Mouse (Mus musculus) heart, postnatal 0 days (tissue): Measurements from ENCODE around the gene Gm7792.
"Not testable (repeated sequence)": the region's sequence is repeated elsewhere in the genome, so short reads cannot be mapped to it uniquely, and the experiment has no call there.

ENCODE experiments used
- CTCF ChIP-seq: IDR thresholded peaks from 2 replicates; pipeline ENCODE4 v1.5.1; 2016; ENCODE audit warnings: antibody characterized with exemption, control low read depth, low read depth
- EP300 ChIP-seq: IDR thresholded peaks from 2 replicates; pipeline ENCODE4 v1.6.1; 2016; ENCODE audit warnings: antibody characterized with exemption, low read depth

DNA sequence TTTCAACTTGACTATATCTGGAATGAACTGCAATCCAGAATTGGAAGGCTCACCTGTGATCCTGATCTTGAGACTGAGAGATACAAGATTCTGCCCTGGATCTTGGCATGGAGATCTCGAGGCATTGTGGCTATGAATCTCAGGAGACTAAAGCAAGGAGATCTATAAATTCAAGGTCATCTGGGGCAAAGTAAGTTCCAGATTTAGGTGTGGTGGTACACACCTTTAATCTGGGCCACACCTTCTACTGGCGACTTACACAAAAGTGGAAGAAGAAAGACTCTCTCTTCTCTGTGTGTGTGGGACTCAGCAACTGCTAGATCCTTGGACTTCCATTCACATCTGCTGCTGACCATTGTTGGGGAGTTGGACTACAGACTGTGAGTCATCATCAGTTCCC, at the start of gene Gm7792:
- not testable (repeated sequence) for TF ChIP-seq CTCF, EP300
